Mouse (Mus musculus): ENCODE measurements around the gene Col9a1.

Col9a1 gene

GRCm38 (mm10) chr1:24219041-24219440, 41.6 kb downstream of the Col9a1 start:
- in situ Hi-C loops (cut with MboI; ENCODE audit: low sequenced_read_pairs) = no loop called here

- in situ Hi-C loops (cut with MboI; ENCODE audit: low sequenced_read_pairs) = no loop called here
Observed at GRCm38 (mm10) chr1:24222231-24222630, 44.8 kb downstream of the Col9a1 start.

- in situ Hi-C loops (cut with MboI; ENCODE audit: low sequenced_read_pairs) = no loop called here
Observed at GRCm38 (mm10) chr1:24222981-24223612, 45.7 kb downstream of the Col9a1 start.

- in situ Hi-C loops (cut with MboI; ENCODE audit: low sequenced_read_pairs) = no loop called here
Observed at GRCm38 (mm10) chr1:24225825-24226526, 48.6 kb downstream of the Col9a1 start.

- in situ Hi-C loops (cut with MboI; ENCODE audit: low sequenced_read_pairs) = no loop called here
Observed at GRCm38 (mm10) chr1:24226941-24227711, 49.7 kb downstream of the Col9a1 start.

GRCm38 (mm10) chr1:24229552-24229951, 52.1 kb downstream of the Col9a1 start:
- in situ Hi-C loops (cut with MboI; ENCODE audit: low sequenced_read_pairs) = no loop called here

- in situ Hi-C loops (cut with MboI; ENCODE audit: low sequenced_read_pairs) = no loop called here
Observed at GRCm38 (mm10) chr1:24230428-24230827, 53.0 kb downstream of the Col9a1 start.

GRCm38 (mm10) chr1:24231504-24232270, 54.3 kb downstream of the Col9a1 start:
- in situ Hi-C loops (cut with MboI; ENCODE audit: low sequenced_read_pairs) = no loop called here

GRCm38 (mm10) chr1:24236330-24236729, 58.9 kb downstream of the Col9a1 start:
- in situ Hi-C loops (cut with MboI; ENCODE audit: low sequenced_read_pairs) = no loop called here

GRCm38 (mm10) chr1:24240039-24240691, 62.8 kb downstream of the Col9a1 start:
- in situ Hi-C loops (cut with MboI; ENCODE audit: low sequenced_read_pairs) = no loop called here

- in situ Hi-C loops (cut with MboI; ENCODE audit: low sequenced_read_pairs) = no loop called here
Observed at GRCm38 (mm10) chr1:24244931-24245330, 67.5 kb downstream of the Col9a1 start.

- in situ Hi-C loops (cut with MboI; ENCODE audit: low sequenced_read_pairs) = no loop called here
Observed at GRCm38 (mm10) chr1:24245700-24246375, 68.4 kb downstream of the Col9a1 start.

- in situ Hi-C loops (cut with MboI; ENCODE audit: low sequenced_read_pairs) = no loop called here
Observed at GRCm38 (mm10) chr1:24248294-24249104, 71.1 kb downstream of the Col9a1 start.

- in situ Hi-C loops (cut with MboI; ENCODE audit: low sequenced_read_pairs) = no loop called here
Observed at GRCm38 (mm10) chr1:24249105-24249664, 71.8 kb downstream of the Col9a1 start.

GRCm38 (mm10) chr1:24257961-24258360, 80.6 kb downstream of the Col9a1 start:
- in situ Hi-C loops (cut with MboI; ENCODE audit: low sequenced_read_pairs) = no loop called here

- in situ Hi-C loops (cut with MboI; ENCODE audit: low sequenced_read_pairs) = no loop called here
Observed at GRCm38 (mm10) chr1:24259419-24259818, 82.0 kb downstream of the Col9a1 start.

- in situ Hi-C loops (cut with MboI; ENCODE audit: low sequenced_read_pairs) = no loop called here
Observed at GRCm38 (mm10) chr1:24261181-24261580, 83.8 kb downstream of the Col9a1 start.

- in situ Hi-C loops (cut with MboI; ENCODE audit: low sequenced_read_pairs) = no loop called here
Observed at GRCm38 (mm10) chr1:24267022-24267421, 89.6 kb downstream of the Col9a1 start.

- in situ Hi-C loops (cut with MboI; ENCODE audit: low sequenced_read_pairs) = no loop called here
Observed at GRCm38 (mm10) chr1:24286360-24286759, 109.0 kb downstream of the Col9a1 start.
